Mouse (Mus musculus) large intestine, adult 2 months (tissue): ENCODE measurements around the gene Myo10. TPM values are rescaled to one million over a fixed set of nuclear protein-coding genes. Genes with fewer than 3 reads are reported as not detected.

Source experiments
- DNase-seq: peaks from one replicate; pipeline ENCODE4 v3.0.0-alpha.2; 2012; ENCODE audit warnings: low read depth, low spot score
- WGBS: fragments of 180-500 bp; shearing (Covaris S2); methylation state at CpG from one replicate; pipeline ENCODE4 v1.1.7; 2018; 5-methylcytosine and 5-hydroxymethylcytosine counted together
- polyA plus RNA-seq: library from polyadenylated mRNA; depleted of rRNA; stranded (reverse); fragments of >200 nt; gene quantifications from 2 replicates; pipeline ENCODE4 v1.2.3, GENCODE M21; 2012

Gene Myo10
- polyA plus RNA-seq, 1 experiment, result 13.8 TPM

GRCm38 (mm10) chr15:25809669-25810068, 187.3 kb downstream of the Myo10 start:
- DNase-seq, result no peak
- 23% methylated on average over 6 of the region's 6 CpGs for WGBS

- DNase-seq, result no peak
- 73% methylated on average over 11 of the region's 11 CpGs for WGBS
Measured at GRCm38 (mm10) chr15:25811834-25812250, 189.5 kb downstream of the Myo10 start.

- 69% methylated on average over 12 of the region's 12 CpGs for WGBS
- no peak for DNase-seq
Measured at GRCm38 (mm10) chr15:25812479-25812878, 190.2 kb downstream of the Myo10 start.

DNA sequence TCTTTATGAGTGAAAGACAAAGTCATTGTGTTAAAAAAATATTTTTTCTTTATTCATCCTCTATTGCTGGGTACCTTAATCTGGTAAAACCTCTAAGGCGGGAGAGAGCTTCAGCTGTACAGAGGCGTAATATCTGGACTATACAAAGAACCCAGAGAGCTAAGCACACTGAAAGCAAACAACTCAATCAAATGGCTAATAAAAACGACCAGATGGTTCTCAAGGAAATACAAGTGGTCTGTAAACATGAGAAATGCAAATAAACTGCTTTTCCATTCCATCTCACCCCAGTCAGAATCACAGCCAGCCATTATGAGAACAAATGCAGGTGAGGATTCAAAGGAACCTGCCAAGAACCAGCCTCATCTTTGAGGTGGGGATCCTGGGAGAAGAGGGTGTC, 192.2 kb downstream of the Myo10 start:
- WGBS, result 31% methylated on average over 3 of the region's 3 CpGs
- no peak for DNase-seq

- DNase-seq, result no peak
- 76% methylated on average over 2 of the region's 2 CpGs for WGBS
Measured at GRCm38 (mm10) chr15:25817191-25817590, 194.9 kb downstream of the Myo10 start.

DNA sequence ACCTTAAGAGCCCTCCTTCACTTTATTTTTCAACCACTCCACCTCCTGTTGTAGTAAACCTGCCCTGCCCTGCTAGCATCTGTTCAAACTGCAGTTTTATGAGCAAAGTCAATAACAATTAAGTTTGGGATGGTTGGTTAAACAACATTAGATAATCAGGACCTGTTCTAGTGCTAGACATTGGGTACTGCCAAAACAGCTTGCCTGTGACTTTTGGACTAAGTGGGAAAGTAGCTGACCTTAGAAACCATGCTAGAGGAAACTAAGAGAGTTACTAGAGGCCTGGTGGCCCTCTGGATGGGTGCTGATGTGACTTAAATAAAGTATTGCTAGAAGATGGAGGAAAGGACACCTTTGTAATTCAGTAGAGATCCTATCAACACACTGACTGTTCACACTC, 199.7 kb downstream of the Myo10 start:
- no peak for DNase-seq

- DNase-seq, result no peak
- WGBS, result 61% methylated on average over 3 of the region's 3 CpGs
Measured at GRCm38 (mm10) chr15:25822656-25823055, 200.3 kb downstream of the Myo10 start.

GRCm38 (mm10) chr15:25826531-25826961, 204.2 kb downstream of the Myo10 start:
- 55% methylated on average over 8 of the region's 8 CpGs for WGBS
- DNase-seq, result no peak

DNA sequence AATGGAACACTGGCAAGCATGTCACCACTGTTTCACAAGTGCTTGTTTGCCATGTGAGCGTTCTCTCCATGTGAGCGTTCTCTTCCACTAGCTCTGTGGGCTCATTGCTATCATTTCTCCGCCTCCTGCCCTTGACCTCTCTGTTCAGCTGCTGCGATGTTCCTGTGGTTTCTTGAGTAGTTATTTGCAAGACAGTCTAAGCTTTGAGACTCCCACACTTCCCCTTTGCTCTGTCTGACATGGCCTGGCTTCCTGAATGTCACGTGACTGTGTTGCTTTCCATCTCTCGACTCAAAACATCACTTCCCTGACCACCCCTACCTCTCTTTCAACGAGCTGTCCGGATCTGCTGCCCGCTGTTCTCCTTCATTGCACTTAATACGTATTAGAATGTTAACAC, 206.1 kb downstream of the Myo10 start:
- DNase-seq, result no peak

DNA sequence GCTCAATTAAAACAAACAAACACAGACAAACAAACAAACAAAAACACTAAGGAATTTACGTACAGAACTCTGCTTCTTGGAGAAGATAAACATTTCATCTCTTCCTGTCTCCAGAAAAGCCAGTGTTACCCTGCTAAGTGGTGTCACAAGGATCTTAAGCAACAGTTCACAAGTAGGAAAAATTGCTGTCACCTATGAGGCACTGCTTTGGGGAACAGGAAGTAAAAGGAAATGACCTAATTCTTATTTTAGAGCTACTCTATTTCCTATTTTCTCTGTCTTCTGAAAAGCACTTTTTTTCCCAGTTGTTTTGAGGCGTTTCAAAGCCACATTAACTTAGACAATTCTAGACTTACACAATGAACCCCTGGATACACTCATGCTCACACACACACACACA, 208.1 kb downstream of the Myo10 start:
- WGBS, result 82% methylated on average over 2 of the region's 2 CpGs
- no peak for DNase-seq

More for the DNA sequence above, 206.1 kb downstream of the Myo10 start:
- 77% methylated on average over 10 of the region's 10 CpGs for WGBS

- 93% methylated on average over 2 of the region's 2 CpGs for WGBS
- no peak for DNase-seq
Measured at GRCm38 (mm10) chr15:25834282-25834681, 212.0 kb downstream of the Myo10 start.

GRCm38 (mm10) chr15:25834920-25835674, 212.8 kb downstream of the Myo10 start:
- WGBS, result 84% methylated on average over 17 of the region's 17 CpGs

DNA sequence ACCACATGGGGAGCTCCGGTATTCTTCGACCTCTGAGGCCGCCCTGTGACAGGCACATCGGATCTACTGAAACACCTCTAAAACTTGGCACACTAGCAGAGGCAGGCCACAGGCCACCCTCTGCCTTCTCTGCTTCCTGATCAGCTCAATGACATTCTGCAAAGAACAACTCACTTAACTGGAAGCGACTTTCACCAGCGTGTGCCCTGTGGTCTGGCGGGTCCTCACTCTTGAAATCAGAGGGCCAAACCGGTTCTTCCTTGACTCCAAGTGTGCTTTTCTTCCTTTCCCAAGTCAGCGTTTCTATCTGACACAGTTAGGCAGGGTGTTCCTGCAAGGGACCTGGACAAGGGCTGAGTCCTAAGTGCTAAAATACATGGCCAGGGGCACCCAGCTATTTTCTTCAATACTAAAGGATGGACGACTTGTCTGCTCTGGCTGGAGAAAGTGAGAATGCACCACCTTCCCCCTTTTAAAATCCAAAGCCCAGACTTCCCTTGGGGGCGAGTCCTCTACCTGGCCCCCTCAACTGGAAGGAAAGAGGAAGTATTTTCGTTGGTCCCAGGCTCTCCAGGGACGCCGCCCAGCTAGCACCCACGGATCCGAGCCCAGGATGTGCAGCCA, 220.2 kb downstream of the Myo10 start:
- 11% methylated on average over 16 of the region's 16 CpGs for WGBS
- DNase-seq, result no peak

More at GRCm38 (mm10) chr15:25834920-25835674, 212.8 kb downstream of the Myo10 start:
- no peak for DNase-seq

GRCm38 (mm10) chr15:25843086-25843991, 221.0 kb downstream of the Myo10 start, which contains the start of gene Retreg1:
Retreg1 (plus strand) TSS chr15:25843180.
- WGBS, result under 1% methylated on average over 72 of the region's 72 CpGs
- DNase-seq, result no peak

GRCm38 (mm10) chr15:25844013-25844570, 221.8 kb downstream of the Myo10 start:
- WGBS, result 14% methylated on average over 11 of the region's 11 CpGs
- DNase-seq, result no peak

DNA sequence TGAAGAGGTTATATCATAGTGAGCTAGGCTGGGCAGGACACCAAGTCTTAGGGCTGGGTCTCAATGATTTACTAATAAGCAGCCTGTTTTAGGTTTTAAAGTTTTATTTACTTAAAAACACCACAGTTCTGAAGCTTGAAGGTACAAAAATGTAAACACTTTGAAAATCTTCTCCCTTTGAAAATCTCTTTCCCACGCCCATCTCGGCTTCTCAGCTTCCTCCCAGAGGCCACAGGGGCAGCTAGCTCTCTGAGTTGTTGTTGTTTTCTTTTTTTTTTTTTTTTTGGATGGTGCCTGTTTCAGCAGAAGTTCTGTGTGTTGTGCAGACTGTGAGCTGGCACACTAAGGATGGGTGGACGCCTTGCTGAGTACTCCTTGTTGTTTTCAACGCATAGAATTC, 222.4 kb downstream of the Myo10 start:
- 45% methylated on average over 4 of the region's 4 CpGs for WGBS
- no peak for DNase-seq

GRCm38 (mm10) chr15:25847576-25848168, 225.3 kb downstream of the Myo10 start:
- 96% methylated on average over 1 of the region's 1 CpGs for WGBS
- DNase-seq, result no peak

DNA sequence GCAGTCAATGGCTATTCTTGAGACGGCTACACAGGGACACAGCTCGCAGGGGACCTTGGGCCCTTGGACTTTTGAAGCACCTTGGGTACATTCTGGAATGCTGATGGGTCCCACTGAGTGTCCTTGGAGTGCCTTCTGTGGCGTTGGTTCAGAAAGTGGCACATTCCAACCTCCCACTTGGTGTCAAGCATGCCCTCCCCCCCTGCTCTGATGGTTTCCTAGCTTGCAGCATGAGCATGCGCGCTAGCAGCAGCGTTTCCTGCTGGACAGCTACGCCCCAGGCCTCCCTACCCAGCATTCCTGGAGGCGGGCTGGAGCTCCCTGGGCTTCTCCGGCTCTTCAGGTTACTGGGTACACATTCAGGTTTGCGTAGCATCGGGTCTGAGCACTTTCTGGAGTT, 228.2 kb downstream of the Myo10 start:
- DNase-seq, result no peak
- 79% methylated on average over 11 of the region's 11 CpGs for WGBS

GRCm38 (mm10) chr15:25854270-25854904, 232.1 kb downstream of the Myo10 start:
- 73% methylated on average over 18 of the region's 18 CpGs for WGBS
- no peak for DNase-seq
